Mouse (Mus musculus) heart, postnatal 0 days (tissue): Measurements from ENCODE around the gene Paqr9.

Experiments used
- CTCF ChIP-seq: IDR thresholded peaks from 2 replicates; pipeline ENCODE4 v1.5.1; 2016; ENCODE audit warnings: antibody characterized with exemption, control low read depth, low read depth
- EP300 ChIP-seq: IDR thresholded peaks from 2 replicates; pipeline ENCODE4 v1.6.1; 2016; ENCODE audit warnings: antibody characterized with exemption, low read depth

GRCm38 (mm10) chr9:95559936-95560735 is 679 bp downstream of the Paqr9 start:
- TF ChIP-seq CTCF: no peak
- TF ChIP-seq EP300: no peak
